ENCODE assay signal across 19 mouse cellular contexts in genomic region chr3:85348021-85348420, GRCm38 (mm10).
DNase-seq lines count a peak whose midpoint lies in the region; ATAC-seq and TF ChIP-seq lines count a peak whose summit lies in the region.
"Had no signal": no experiment of that assay in that cellular context is flagged by ENCODE, and none has a peak within 500 bp of the region (broad histone marks: within the 10 kb centered on the region; RNA-seq: fewer than 3 reads in every experiment).

No protein-coding gene starts in this region.

- in situ Hi-C loops in CH12.LX (cut with MboI; ENCODE audit: low pct_ligation_motif_present, low pct_unique_long_range_greater_than_20kb, low sequenced_read_pairs) = no loop called here

- TF ChIP-seq CTCF in kidney, postnatal 0 days (IDR thresholded peaks at IDR 0.05; ENCODE audit: low read depth) = no peak
- TF ChIP-seq CTCF in CH12.LX (conservative IDR thresholded peaks at IDR 0.05 in 1 of 2, IDR thresholded peaks at IDR 0.05 in 1 of 2; ENCODE audit: low read depth in 2 of 2, low read length in 2 of 2) = no peak

- no peak for ATAC-seq in kidney, postnatal 0 days (replicated peaks; ENCODE audit: low FRiP score, low read depth)
- ATAC-seq in kidney, embryonic 14.5 days (ENCODE audit: low FRiP score, low TSS enrichment) = no peak
- no peak for ATAC-seq in hindbrain, embryonic 14.5 days (ENCODE audit: low FRiP score)
- ATAC-seq: forebrain, embryonic 16.5 days had no signal

- no peak for TF ChIP-seq RAD21 in CH12.LX (IDR thresholded peaks at IDR 0.05; ENCODE audit: low read depth, low read length)

- H3K27me3 ChIP-seq in heart, embryonic 10.5 days (ENCODE audit: insufficient read depth, poor library complexity, severe bottlenecking) = no peaks in the 10 kb centered on the region
- H3K27me3 ChIP-seq in kidney, postnatal 0 days (ENCODE audit: insufficient read depth, low read length) = no peaks in the 10 kb centered on the region
- no peaks in the 10 kb centered on the region for H3K27me3 ChIP-seq in kidney, embryonic 14.5 days (ENCODE audit: control insufficient read depth, insufficient read depth, low read length)
- no peaks in the 10 kb centered on the region for H3K27me3 ChIP-seq in CH12.LX (replicated peaks)
- no peaks in the 10 kb centered on the region for H3K27me3 ChIP-seq in hindbrain, embryonic 14.5 days (ENCODE audit: control insufficient read depth, insufficient read depth, low read length)
- H3K27me3 ChIP-seq: embryonic facial prominence, embryonic 13.5 days; forebrain, embryonic 12.5 days; hindbrain, embryonic 12.5 days had no signal

- dilution Hi-C loops in CH12.LX (cut with MboI; ENCODE audit: extremely low pct_ligation_motif_present, extremely low pct_unique_long_range_greater_than_20kb, low sequenced_read_pairs) = no loop called here

- H3K4me3 ChIP-seq in heart, embryonic 10.5 days = no peak overlapping the region
- H3K4me3 ChIP-seq in kidney, postnatal 0 days (replicated peaks; ENCODE audit: low read depth, low read length) = no peak overlapping the region
- H3K4me3 ChIP-seq in kidney, embryonic 14.5 days (ENCODE audit: low read length) = no peak overlapping the region
- H3K4me3 ChIP-seq in CH12.LX (replicated peaks in 1 of 3; ENCODE audit: low read depth in 2 of 3, low read length in 2 of 3, poor library complexity in 1 of 3) = no peak overlapping the region
- H3K4me3 ChIP-seq in hindbrain, embryonic 14.5 days (replicated peaks; ENCODE audit: low read length) = no peak overlapping the region
- H3K4me3 ChIP-seq: embryonic facial prominence, embryonic 13.5 days; forebrain, embryonic 12.5 days; hindbrain, embryonic 12.5 days had no signal

- H3K36me3 ChIP-seq in heart, embryonic 10.5 days = no peaks in the 10 kb centered on the region
- no peaks in the 10 kb centered on the region for H3K36me3 ChIP-seq in kidney, postnatal 0 days (ENCODE audit: insufficient read depth, low read length)
- H3K36me3 ChIP-seq in kidney, embryonic 14.5 days (ENCODE audit: control insufficient read depth, insufficient read depth, low read length) = no peaks in the 10 kb centered on the region
- no peaks in the 10 kb centered on the region for H3K36me3 ChIP-seq in CH12.LX (replicated peaks in 1 of 2; ENCODE audit: control insufficient read depth in 1 of 2, insufficient read depth in 1 of 2, low read length in 1 of 2)
- no peaks in the 10 kb centered on the region for H3K36me3 ChIP-seq in hindbrain, embryonic 14.5 days (replicated peaks; ENCODE audit: control insufficient read depth, insufficient read depth)
- H3K36me3 ChIP-seq: embryonic facial prominence, embryonic 13.5 days; forebrain, embryonic 12.5 days; hindbrain, embryonic 12.5 days had no signal

- H3K4me1 ChIP-seq in heart, embryonic 10.5 days = no peaks in the 10 kb centered on the region
- H3K4me1 ChIP-seq in kidney, postnatal 0 days (replicated peaks; ENCODE audit: insufficient read depth, low read length) = peaks cover 4% of the 10 kb centered on the region; the same call in 1 of the 2 replicates
- 0 out of 2 replicates have a peak, but pooled peaks cover 3% of the 10 kb centered on the region for H3K4me1 ChIP-seq in kidney, embryonic 14.5 days (ENCODE audit: control insufficient read depth, insufficient read depth, low read length)
- peaks cover 4% of the 10 kb centered on the region in 2 experiments; a peak in 2 of 4 replicates for H3K4me1 ChIP-seq in CH12.LX (ENCODE audit: control insufficient read depth in 1 of 2, insufficient read depth in 2 of 2)
- no peaks in the 10 kb centered on the region for H3K4me1 ChIP-seq in hindbrain, embryonic 14.5 days (replicated peaks; ENCODE audit: control insufficient read depth, insufficient read depth, low read length)
- H3K4me1 ChIP-seq: embryonic facial prominence, embryonic 13.5 days; forebrain, embryonic 12.5 days; hindbrain, embryonic 12.5 days had no signal

- TF ChIP-seq EP300 in CH12.LX (IDR thresholded peaks at IDR 0.05; ENCODE audit: low read length) = no peak

- H3K79me2 ChIP-seq in CH12.LX (replicated peaks; ENCODE audit: control insufficient read depth, extremely low read depth, insufficient read depth, poor library complexity, severe bottlenecking) = no peaks in the 10 kb centered on the region

- no peak overlapping the region for H3K9ac ChIP-seq in kidney, postnatal 0 days (ENCODE audit: low read depth, low read length)
- no peak overlapping the region for H3K9ac ChIP-seq in kidney, embryonic 14.5 days (ENCODE audit: low read depth, low read length)
- peak overlapping the region; percentile 22; the same call in 1 of the 2 replicates for H3K9ac ChIP-seq in CH12.LX (ENCODE audit: insufficient read depth, low read depth)
- H3K9ac ChIP-seq in hindbrain, embryonic 14.5 days = no peak overlapping the region
- H3K9ac ChIP-seq: embryonic facial prominence, embryonic 13.5 days; forebrain, embryonic 12.5 days; hindbrain, embryonic 12.5 days had no signal

- DNase-seq in heart, adult 11 months = peak; percentile 83
- DNase-seq in heart, embryonic 10.5 days (ENCODE audit: low spot score) = no peak
- no peak for DNase-seq in kidney, postnatal 0 days (ENCODE audit: low spot score)
- DNase-seq in CH12.LX (ENCODE audit: extremely low read depth) = no peak
- no peak for DNase-seq in left cerebral cortex, postnatal 10 days (ENCODE audit: extremely low spot score in 1 of 2, low spot score in 2 of 2)
- no peak for DNase-seq in hindbrain, embryonic 14.5 days (ENCODE audit: low spot score)
- DNase-seq: adrenal gland, adult 2 months; adrenal gland, postnatal 25 days; cerebellum, adult 18-20 months; cerebellum, adult 9-11 months; cerebellum, postnatal 36 days; gastrocnemius, postnatal 25 days; heart, postnatal 10 days; heart, postnatal 4 days had no signal

- peak overlapping the region; percentile 16; the same call in 1 of the 2 replicates for H3K4me2 ChIP-seq in kidney, postnatal 0 days (ENCODE audit: low read length)
- no peak overlapping the region for H3K4me2 ChIP-seq in kidney, embryonic 14.5 days (replicated peaks; ENCODE audit: low read depth, low read length)
- H3K4me2 ChIP-seq in CH12.LX (ENCODE audit: insufficient read depth, low read depth, poor library complexity, severe bottlenecking) = peak overlapping the region; percentile 53
- no peak overlapping the region for H3K4me2 ChIP-seq in hindbrain, embryonic 14.5 days (replicated peaks)
- H3K4me2 ChIP-seq: embryonic facial prominence, embryonic 13.5 days; forebrain, embryonic 12.5 days; hindbrain, embryonic 12.5 days had no signal

- intact Hi-C loops in left cerebral cortex, postnatal 10 days (cut with DNase I) = no loop called here

- no peak overlapping the region for H3K27ac ChIP-seq in heart, embryonic 10.5 days
- no peak overlapping the region for H3K27ac ChIP-seq in kidney, postnatal 0 days
- H3K27ac ChIP-seq in kidney, embryonic 14.5 days (ENCODE audit: low read depth, low read length) = no peak overlapping the region
- no peak overlapping the region for H3K27ac ChIP-seq in CH12.LX (ENCODE audit: insufficient read depth, low read depth)
- H3K27ac ChIP-seq in hindbrain, embryonic 14.5 days = no peak overlapping the region
- H3K27ac ChIP-seq: embryonic facial prominence, embryonic 13.5 days; forebrain, embryonic 12.5 days; hindbrain, embryonic 12.5 days had no signal

- no peaks in the 10 kb centered on the region for H3K9me3 ChIP-seq in heart, embryonic 10.5 days
- H3K9me3 ChIP-seq in kidney, postnatal 0 days (replicated peaks; ENCODE audit: low read length) = no peaks in the 10 kb centered on the region
- H3K9me3 ChIP-seq in kidney, embryonic 14.5 days (ENCODE audit: control insufficient read depth, low read length) = no peaks in the 10 kb centered on the region
- no peaks in the 10 kb centered on the region for H3K9me3 ChIP-seq in CH12.LX (replicated peaks; ENCODE audit: low read length)
- H3K9me3 ChIP-seq in hindbrain, embryonic 14.5 days (ENCODE audit: control insufficient read depth, low read length) = no peaks in the 10 kb centered on the region
- H3K9me3 ChIP-seq: embryonic facial prominence, embryonic 13.5 days; forebrain, embryonic 12.5 days; hindbrain, embryonic 12.5 days had no signal

- no peak for TF ChIP-seq POLR2A in CH12.LX (IDR thresholded peaks at IDR 0.05; ENCODE audit: low read depth, low read length)

- 75% methylated on average over 6 of the region's 6 CpGs for WGBS in heart, embryonic 10.5 days
- 28% methylated on average over 6 of the region's 6 CpGs for WGBS in kidney, postnatal 0 days
- WGBS in kidney, embryonic 14.5 days = 30% methylated on average over 6 of the region's 6 CpGs
- 73% methylated on average over 6 of the region's 6 CpGs for WGBS in hindbrain, embryonic 14.5 days

TF ChIP-seq in CH12.LX, 34 proteins besides CTCF, POLR2A, EP300 and RAD21:
- TF ChIP-seq UBTF (IDR thresholded peaks at IDR 0.05; ENCODE audit: low read depth, low read length) = no peak
- no peak for TF ChIP-seq SMC3 (IDR thresholded peaks at IDR 0.05; ENCODE audit: low read depth, low read length)
- TF ChIP-seq HCFC1 (IDR thresholded peaks at IDR 0.05; ENCODE audit: low read depth, low read length) = no peak
- TF ChIP-seq ZKSCAN1 (IDR thresholded peaks at IDR 0.05; ENCODE audit: borderline replicate concordance, low read depth, low read length) = no peak
- TF ChIP-seq KAT2A (IDR thresholded peaks at IDR 0.05; ENCODE audit: insufficient replicate concordance, low read length) = no peak
- TF ChIP-seq GABPA (IDR thresholded peaks at IDR 0.05; ENCODE audit: insufficient replicate concordance, low read depth, low read length) = no peak
- TF ChIP-seq TCF12 (IDR thresholded peaks at IDR 0.05; ENCODE audit: low read depth, low read length) = no peak
- TF ChIP-seq NELFE (IDR thresholded peaks at IDR 0.05; ENCODE audit: low read depth, low read length) = no peak
- TF ChIP-seq SIN3A (IDR thresholded peaks at IDR 0.05; ENCODE audit: low read length) = no peak
- no peak for TF ChIP-seq USF2 (conservative IDR thresholded peaks at IDR 0.05; ENCODE audit: low read depth, low read length)
- no peak for TF ChIP-seq ZNF384 (IDR thresholded peaks at IDR 0.05; ENCODE audit: low read depth, low read length)
- no peak for TF ChIP-seq MAZ (IDR thresholded peaks at IDR 0.05; ENCODE audit: low read depth, low read length)
- no peak for TF ChIP-seq BHLHE40 (IDR thresholded peaks at IDR 0.05; ENCODE audit: low read depth, low read length)
- TF ChIP-seq JUND (conservative IDR thresholded peaks at IDR 0.05; ENCODE audit: low read depth, low read length) = no peak
- no peak for TF ChIP-seq ETS1 (conservative IDR thresholded peaks at IDR 0.05; ENCODE audit: low read depth, low read length)
- TF ChIP-seq ELF1 (IDR thresholded peaks at IDR 0.05; ENCODE audit: low read depth, low read length) = no peak
- TF ChIP-seq JUN (IDR thresholded peaks at IDR 0.05; ENCODE audit: insufficient read depth, low read depth, low read length) = no peak
- no peak for TF ChIP-seq MXI1 (IDR thresholded peaks at IDR 0.05; ENCODE audit: low read depth, low read length)
- no peak for TF ChIP-seq NRF1 (IDR thresholded peaks at IDR 0.05; ENCODE audit: low read depth, low read length)
- TF ChIP-seq PAX5 (IDR thresholded peaks at IDR 0.05; ENCODE audit: low read length) = no peak

Comparison
In these comparisons a context has a peak if more than half of its experiments do, and no peak if none do; other contexts are left out.
1. H3K4me2 ChIP-seq: peak in kidney, postnatal 0 days (single experiment) and CH12.LX (single experiment); none in kidney, embryonic 14.5 days (single experiment) and hindbrain, embryonic 14.5 days (single experiment).